Mouse (Mus musculus) gastrocnemius, adult 8-10 months (tissue): ENCODE results near the gene Selenoi. TPM values are rescaled to one million over a fixed set of nuclear protein-coding genes. Genes with fewer than 3 reads are reported as not detected.

ENCODE experiments used
- total RNA-seq, 4 experiments: library from RNA; stranded (reverse); gene quantifications; 2 replicates each; pipeline ENCODE4 v1.2.4; 2022

The Selenoi gene
- total RNA-seq, 4 experiments from 2014 or later, result 7.4 to 10.8 (median 8.6) TPM

Other genes starting within 250 kb of the Selenoi start
- not detected for gene Il6, start 219.5 kb upstream of the Selenoi start, total RNA-seq
- 1 to 10 TPM in 1 of 4 experiments, under 1 TPM in 3; 0.51 to 1.0 (median 0.71) TPM for gene Tyms, start 159.0 kb upstream of the Selenoi start, total RNA-seq
- gene Garem2, start 127.4 kb upstream of the Selenoi start, total RNA-seq, result not detected
- not detected for gene 3110082J24Rik, start 126.5 kb upstream of the Selenoi start, total RNA-seq
- gene Hadha, start 77.4 kb upstream of the Selenoi start, total RNA-seq, result 100 to 1,000 TPM; 282 to 349 (median 303) TPM
- gene Hadhb, start 77.3 kb upstream of the Selenoi start, total RNA-seq, result 100 to 1,000 TPM; 363 to 499 (median 389) TPM
- not detected for gene Adgrf3, start 26.9 kb upstream of the Selenoi start, total RNA-seq
- gene Drc1, start 48.8 kb downstream of the Selenoi start, total RNA-seq, result not detected
- gene Otof, start 229.4 kb downstream of the Selenoi start, total RNA-seq, result under 1 TPM in 3 of 4 experiments, not detected in 1; 0.02 to 0.05 (median 0.04) TPM
- not detected for gene 1700001C02Rik, start 233.5 kb downstream of the Selenoi start, total RNA-seq